In the genomic region with DNA sequence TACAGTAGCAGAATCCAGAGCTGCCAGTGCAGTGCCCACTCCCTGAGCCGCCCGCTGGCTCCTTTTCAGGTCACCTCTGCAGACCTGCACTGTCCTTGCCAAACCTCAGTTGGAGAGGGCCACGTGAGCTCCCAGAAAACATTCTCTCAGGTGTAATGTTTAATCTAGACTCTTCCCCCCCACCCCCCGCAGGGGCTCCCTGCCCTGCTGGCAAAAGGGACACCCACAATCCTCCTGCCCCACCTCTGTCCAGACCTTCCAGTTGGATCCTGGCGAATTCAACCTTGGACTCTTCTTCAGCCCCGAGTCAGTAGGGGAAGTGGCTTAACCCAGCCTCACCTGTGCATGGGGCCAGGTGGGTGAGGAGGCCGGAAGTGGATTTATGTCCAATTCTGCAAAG, we compare ENCODE assay signal across 9 mouse cellular contexts. TPM values are rescaled to one million over a fixed set of nuclear protein-coding genes. Genes with fewer than 3 reads are reported as not detected.
DNase-seq lines count a peak whose midpoint lies in the region; ATAC-seq and TF ChIP-seq lines count a peak whose summit lies in the region.
"Had no signal": no experiment of that assay in that cellular context is flagged by ENCODE, and none has a peak within 500 bp of the region (broad histone marks: within the 10 kb centered on the region; RNA-seq: fewer than 3 reads in every experiment).

No protein-coding gene starts in this region.

- DNase-seq in hindbrain, embryonic 10.5 days (ENCODE audit: low spot score), result no peak
- peak; percentile 83 for DNase-seq in kidney, postnatal 10 days
- DNase-seq in embryo, embryonic 11 days, result no peak
- DNase-seq in frontal cortex, postnatal 10 days (ENCODE audit: low spot score in 2 of 2), result no peak
- no peak for DNase-seq in adrenal gland, adult (ENCODE audit: inconsistent age in 2 of 2, low spot score in 1 of 2)
- DNase-seq in left cerebral cortex, postnatal 14 days (ENCODE audit: low spot score in 2 of 2), result no peak

- no peak for TF ChIP-seq CTCF in E14TG2a.4 (conservative IDR thresholded peaks at IDR 0.05; ENCODE audit: low read length)

- no peak overlapping the region for H3K27ac ChIP-seq in hindbrain, embryonic 10.5 days
- H3K27ac ChIP-seq in lung, embryonic 15.5 days, result no peak overlapping the region

- H3K9me3 ChIP-seq in E14TG2a.4 (ENCODE audit: low read length), result no peaks in the 10 kb centered on the region
- peaks cover 6% of the 10 kb centered on the region for H3K9me3 ChIP-seq in hindbrain, embryonic 10.5 days
- no peaks in the 10 kb centered on the region for H3K9me3 ChIP-seq in lung, embryonic 15.5 days

- ATAC-seq in lung, embryonic 15.5 days (ENCODE audit: borderline replicate concordance, extremely low read depth, low FRiP score, low TSS enrichment), result no peak

- intact Hi-C loops in left cerebral cortex, postnatal 14 days (cut with DNase I), result no loop called here

- H3K4me2 ChIP-seq in lung, embryonic 15.5 days, result peak overlapping the region; percentile 99

- no peaks in the 10 kb centered on the region for H3K36me3 ChIP-seq in E14TG2a.4 (ENCODE audit: insufficient read depth, low read length)
- 0 out of 2 replicates have a peak, but pooled peaks cover 3% of the 10 kb centered on the region for H3K36me3 ChIP-seq in hindbrain, embryonic 10.5 days
- no peaks in the 10 kb centered on the region for H3K36me3 ChIP-seq in lung, embryonic 15.5 days
- H3K36me3 ChIP-seq: G1E had no signal

- peaks cover 19% of the 10 kb centered on the region for H3K4me1 ChIP-seq in E14TG2a.4 (replicated peaks; ENCODE audit: low read depth, low read length)
- H3K4me1 ChIP-seq in hindbrain, embryonic 10.5 days (replicated peaks), result peaks cover 47% of the 10 kb centered on the region
- peaks cover 25% of the 10 kb centered on the region for H3K4me1 ChIP-seq in lung, embryonic 15.5 days

- H3K9ac ChIP-seq in lung, embryonic 15.5 days, result no peak overlapping the region

- peak overlapping the region; percentile 17; the same call in 1 of the 2 replicates for H3K4me3 ChIP-seq in E14TG2a.4 (replicated peaks; ENCODE audit: low read length)
- peak overlapping the region; percentile 71 for H3K4me3 ChIP-seq in hindbrain, embryonic 10.5 days
- peak overlapping the region; percentile 83; the same call in 1 of the 2 replicates for H3K4me3 ChIP-seq in lung, embryonic 15.5 days

- WGBS in hindbrain, embryonic 10.5 days, result 80% methylated on average over 7 of the region's 7 CpGs
- 55% methylated on average over 7 of the region's 7 CpGs for WGBS in lung, embryonic 15.5 days

- peaks cover 37% of the 10 kb centered on the region for H3K27me3 ChIP-seq in E14TG2a.4 (ENCODE audit: insufficient read depth, low read length)
- peaks cover 10% of the 10 kb centered on the region; the same call in 1 of the 2 replicates for H3K27me3 ChIP-seq in hindbrain, embryonic 10.5 days (ENCODE audit: insufficient read depth, poor library complexity, severe bottlenecking)
- no peaks in the 10 kb centered on the region for H3K27me3 ChIP-seq in lung, embryonic 15.5 days

RNA-seq across cellular contexts. Expression of gene Clmn, which starts 1.2 kb away (rescaled TPM):
- 2.4 and 2.7 TPM in 2 replicates for polyA plus RNA-seq in hindbrain, embryonic 10.5 days (2016; fragmentation: Nextera tagmentation; extraction: Ambion mirVana)
- 2.6 and 3.2 TPM in 2 replicates for polyA plus RNA-seq in lung, embryonic 15.5 days (2015; fragmentation: Nextera tagmentation; extraction: Ambion mirVana)
- 10 to 100 TPM; 27.4 to 28.7 TPM for total RNA-seq in left cerebral cortex, postnatal 14 days (2021)
- polyA plus RNA-seq: G1E had no signal

Comparison
In these comparisons a context has a peak if more than half of its experiments do, and no peak if none do; other contexts are left out.
1. H3K4me3 ChIP-seq: peak in every context shown above with its lines; median percentile 83 in lung, embryonic 15.5 days; 71 in hindbrain, embryonic 10.5 days; 17 in E14TG2a.4.